Mouse (Mus musculus) lung, adult 2 months (tissue): ENCODE measurements at regions not wholly inside any gene's neighbourhood (a gene's known extent, or its start where the extent isn't known, plus 50 kb on each side); places are given as distances from the start of the nearest gene placed in this dataset.

Experiments
- CTCF ChIP-seq: fragments of 200-500 bp; IDR thresholded peaks from 2 replicates; pipeline ENCODE4 v1.5.1; 2011; ENCODE audit warnings: mild to moderate bottlenecking, low read length, control low read depth; ENCODE audit not compliant: insufficient read depth
- POLR2A ChIP-seq: fragments of 200-500 bp; IDR thresholded peaks from 2 replicates; pipeline ENCODE4 v1.6.1; 2011; ENCODE audit warnings: low read depth, mild to moderate bottlenecking, control low read depth, low read length, borderline replicate concordance; ENCODE audit errors: extremely low read depth

DNA sequence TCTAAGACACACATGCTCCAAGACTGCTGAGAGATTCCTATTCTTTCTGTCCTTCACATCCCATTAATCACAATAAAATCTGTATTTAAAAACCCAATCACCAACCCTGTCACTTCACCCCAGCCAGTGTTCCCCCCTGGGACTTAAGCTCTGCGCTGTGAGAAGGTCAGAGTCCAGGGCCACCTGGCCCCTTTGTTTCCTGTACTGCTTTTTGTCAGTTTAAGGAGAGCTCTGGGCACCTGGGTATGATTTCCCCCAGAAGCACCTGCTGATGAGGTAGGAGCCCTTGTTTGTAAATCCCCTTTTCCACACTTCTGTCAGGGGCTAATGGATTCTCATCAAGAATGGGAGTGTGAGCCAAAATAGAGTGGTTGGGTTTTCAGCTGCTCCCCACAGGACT lies 319.7 kb upstream of the Pik3r1 start:
- TF ChIP-seq CTCF = no peak
- TF ChIP-seq POLR2A = no peak
